Mouse (Mus musculus): Measurements from ENCODE around the gene Gm4553. TPM values are rescaled to one million over a fixed set of nuclear protein-coding genes. Genes with fewer than 3 reads are reported as not detected.

Gm4553 gene
- not detected in 2 replicates for polyA plus RNA-seq (2012; rRNA removed)

GRCm38 (mm10) chr7:142165639-142166038 is at the start of gene Gm4553:
Gm4553 (minus strand) TSS chr7:142165739.

DNA sequence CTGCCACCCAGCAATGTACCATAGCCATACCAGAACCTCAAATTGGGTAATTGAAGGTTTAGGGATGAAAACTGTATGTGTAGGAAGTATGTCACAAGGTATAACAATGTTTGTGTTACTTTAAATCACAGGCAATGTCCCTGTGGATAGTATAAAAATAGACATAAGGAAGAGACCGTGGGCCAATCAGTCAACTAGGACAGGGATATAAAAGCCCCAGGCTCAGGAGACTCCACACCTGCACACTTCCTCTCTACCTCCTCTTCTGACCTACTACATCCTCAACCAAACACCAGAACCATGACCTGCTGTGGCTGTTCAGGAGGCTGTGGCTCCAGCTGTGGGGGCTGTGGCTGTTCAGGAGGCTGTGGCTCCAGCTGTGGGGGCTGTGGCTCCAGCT is 46.0 kb upstream of the Gm4553 start, which contains the start of gene Gm7579:
Gene Gm7579 (plus strand): TSS at position 301 of the 400 bp plus-strand sequence.

DNA sequence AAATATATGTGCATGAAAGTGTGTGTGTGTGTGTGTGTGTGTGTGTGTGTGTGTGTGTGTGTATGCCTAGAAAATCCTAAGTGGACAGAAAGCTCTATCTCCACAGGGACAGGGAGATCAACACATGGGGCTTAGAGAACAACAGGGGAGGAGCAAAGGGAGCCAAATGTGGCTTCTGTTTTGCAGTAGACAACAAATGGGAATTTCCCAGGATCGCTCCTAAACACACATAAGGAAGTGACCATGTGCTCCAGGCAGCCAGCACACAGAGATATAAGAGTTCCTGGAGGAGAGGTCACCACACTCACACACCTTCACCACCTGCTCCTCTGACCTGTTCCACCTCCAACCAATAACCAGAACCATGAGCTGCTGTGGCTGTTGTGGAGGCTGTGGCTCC is 35.5 kb upstream of the Gm4553 start, which contains the start of gene Krtap5-3:
Gene Krtap5-3 (plus strand): TSS at position 301 of the 400 bp plus-strand sequence.

DNA sequence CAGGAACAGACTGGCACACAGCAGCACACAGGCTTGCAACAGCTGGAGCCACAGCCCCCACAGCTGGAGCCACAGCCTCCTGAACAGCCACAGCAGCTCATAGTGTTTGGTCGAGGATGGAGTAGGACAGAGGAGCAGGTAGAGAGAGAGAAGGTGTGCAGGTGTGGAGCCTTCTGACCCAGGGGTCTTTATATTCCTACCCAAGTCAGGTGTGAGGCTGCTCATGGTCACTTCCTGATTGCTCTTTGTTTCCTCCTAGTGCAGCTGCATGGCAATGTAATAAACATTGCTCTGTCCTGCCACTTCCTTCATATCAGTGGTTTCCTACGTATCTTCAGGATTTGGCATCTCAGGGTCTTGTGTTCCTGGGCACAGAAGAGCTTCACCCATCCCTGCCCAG is 24.8 kb upstream of the Gm4553 start, which contains the start of gene Gm10153:
Gene Gm10153 (minus strand): TSS at position 101 of the 400 bp plus-strand sequence.

GRCm38 (mm10) chr7:142175905-142176304 is 10.4 kb upstream of the Gm4553 start, which contains the start of gene Krtap5-2:
Krtap5-2 (minus strand) TSS chr7:142176005.

DNA sequence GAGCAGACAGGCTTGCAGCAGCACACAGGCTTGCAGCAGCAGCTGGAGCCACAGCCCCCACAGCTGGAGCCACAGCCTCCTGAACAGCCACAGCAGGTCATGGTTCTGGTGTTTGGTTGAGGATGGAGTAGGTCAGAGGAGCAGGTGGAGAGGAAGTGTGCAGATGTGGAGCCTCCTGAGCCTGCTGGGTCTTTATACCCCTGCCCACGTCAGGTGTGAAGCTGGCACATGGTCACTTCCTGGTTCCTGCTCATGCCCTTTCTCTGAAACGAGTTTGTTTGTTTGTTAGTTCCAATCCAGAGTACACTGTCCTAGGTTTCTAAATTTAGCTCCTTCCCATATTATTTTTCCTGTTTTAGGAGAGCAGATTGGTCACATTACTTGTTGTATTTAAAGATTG is 8.5 kb downstream of the Gm4553 start, which contains the start of gene Gm29735:
Gene Gm29735 (minus strand): TSS at position 101 of the 400 bp plus-strand sequence.

DNA sequence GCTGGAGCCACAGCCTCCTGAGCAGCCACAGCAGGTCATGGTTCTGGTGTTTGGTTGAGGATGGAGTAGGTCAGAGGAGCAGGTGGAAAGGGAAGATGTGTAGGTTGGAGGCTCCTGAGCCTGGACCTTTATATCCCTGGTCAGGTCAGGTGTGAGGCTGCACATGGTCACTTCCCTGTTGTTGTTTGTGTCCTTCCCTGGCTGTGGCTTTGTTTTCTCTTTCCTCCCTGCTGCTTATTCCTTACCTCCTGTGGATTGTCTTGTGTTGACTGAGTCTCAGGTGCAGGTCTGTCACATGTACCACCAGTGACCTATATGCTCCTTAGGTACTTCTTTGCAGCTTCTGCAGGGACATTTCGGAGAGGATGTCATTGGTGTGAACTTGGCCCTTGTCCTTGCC is 21.0 kb downstream of the Gm4553 start, which contains the start of gene Gm45337:
Gene Gm45337 (minus strand): TSS at position 101 of the 400 bp plus-strand sequence.

DNA sequence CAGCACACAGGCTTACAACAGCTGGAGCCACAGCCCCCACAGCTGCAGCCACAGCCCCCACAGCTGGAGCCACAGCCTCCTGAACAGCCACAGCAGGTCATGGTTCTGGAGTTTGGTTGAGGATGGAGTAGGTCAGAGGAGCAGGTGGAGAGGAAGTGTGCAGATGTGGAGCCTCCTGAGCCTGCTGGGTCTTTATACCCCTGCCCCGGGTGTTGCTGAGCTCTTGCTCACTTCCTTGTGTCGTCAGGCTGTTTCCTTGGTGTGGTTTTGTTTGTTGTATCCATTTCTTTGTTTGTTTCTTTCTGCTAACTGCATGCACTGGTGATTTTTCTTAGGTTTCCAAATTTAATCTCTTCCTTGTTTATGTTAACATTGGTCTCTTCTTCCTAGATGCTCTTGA is 29.6 kb downstream of the Gm4553 start, which contains the start of gene Gm39115:
Gene Gm39115 (minus strand): TSS at position 101 of the 400 bp plus-strand sequence.

DNA sequence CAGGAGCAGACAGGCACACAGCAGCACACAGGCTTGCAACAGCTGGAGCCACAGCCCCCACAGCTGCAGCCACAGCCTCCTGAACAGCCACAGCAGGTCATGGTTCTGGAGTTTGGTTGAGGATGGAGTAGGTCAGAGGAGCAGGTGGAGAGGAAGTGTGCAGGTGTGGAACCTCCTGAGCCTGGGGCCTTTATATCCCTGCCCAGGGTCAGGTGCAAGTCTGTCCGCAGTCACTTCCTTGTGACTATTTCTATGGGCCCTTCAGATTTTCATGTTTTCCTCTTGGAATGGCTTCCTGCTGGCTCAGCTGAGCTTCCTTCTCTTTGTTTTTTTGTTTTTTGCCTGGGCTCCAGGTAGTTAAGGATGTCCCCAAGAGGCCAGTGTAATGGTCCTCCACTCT is 44.9 kb downstream of the Gm4553 start, which contains the start of gene Gm45618:
Gene Gm45618 (minus strand): TSS at position 101 of the 400 bp plus-strand sequence.

Other genes with a start within 250 kb of the Gm4553 start
- gene Tollip, start 247.2 kb downstream of the Gm4553 start, polyA plus RNA-seq (2012; rRNA removed) = 51.7 and 56.3 TPM in 2 replicates
- 2.9 TPM in 2 replicates for gene Brsk2, start 216.0 kb downstream of the Gm4553 start, polyA plus RNA-seq (2012; rRNA removed)
- 60.0 and 60.5 TPM in 2 replicates for gene Mob2, start 104.7 kb downstream of the Gm4553 start, polyA plus RNA-seq (2012; rRNA removed)
- gene Dusp8, start 69.9 kb downstream of the Gm4553 start, polyA plus RNA-seq (2012; rRNA removed) = 9.8 and 15.4 TPM in 2 replicates
- not detected in 2 replicates for gene Gm45618, start 45.0 kb downstream of the Gm4553 start, polyA plus RNA-seq (2012; rRNA removed)
- gene Gm39115, start 29.7 kb downstream of the Gm4553 start, polyA plus RNA-seq (2012; rRNA removed) = not detected in 2 replicates
- not detected in 2 replicates for gene Gm45337, start 21.1 kb downstream of the Gm4553 start, polyA plus RNA-seq (2012; rRNA removed)
- not detected in 2 replicates for gene Gm29735, start 8.6 kb downstream of the Gm4553 start, polyA plus RNA-seq (2012; rRNA removed)
- gene Krtap5-2, start 10.3 kb upstream of the Gm4553 start, polyA plus RNA-seq (2012; rRNA removed) = not detected in 2 replicates
- gene Gm10153, start 24.6 kb upstream of the Gm4553 start, polyA plus RNA-seq (2012; rRNA removed) = not detected in 2 replicates
- not detected in 2 replicates for gene Krtap5-3, start 35.6 kb upstream of the Gm4553 start, polyA plus RNA-seq (2012; rRNA removed)
- gene Gm7579, start 46.1 kb upstream of the Gm4553 start, polyA plus RNA-seq (2012; rRNA removed) = 0.64 and 3.1 TPM in 2 replicates
- gene Krtap5-5, start 64.2 kb upstream of the Gm4553 start, polyA plus RNA-seq (2012; rRNA removed) = not detected in 2 replicates
- gene Gm40460, start 75.3 kb upstream of the Gm4553 start, polyA plus RNA-seq (2012; rRNA removed) = not detected in 2 replicates
- not detected in 2 replicates for gene Gm2431, start 92.6 kb upstream of the Gm4553 start, polyA plus RNA-seq (2012; rRNA removed)
- not detected in 2 replicates for gene Gm4559, start 108.6 kb upstream of the Gm4553 start, polyA plus RNA-seq (2012; rRNA removed)
- not detected in 2 replicates for gene Krtap5-1, start 131.4 kb upstream of the Gm4553 start, polyA plus RNA-seq (2012; rRNA removed)
- not detected in 2 replicates for gene Krtap5-4, start 137.8 kb upstream of the Gm4553 start, polyA plus RNA-seq (2012; rRNA removed)
- 1.5 and 1.9 TPM in 2 replicates for gene Ifitm10, start 208.0 kb upstream of the Gm4553 start, polyA plus RNA-seq (2012; rRNA removed)
- gene Gm49369, start 216.9 kb upstream of the Gm4553 start, polyA plus RNA-seq (2012; rRNA removed) = 0.17 TPM in 1 of 2 replicates, not detected in the other
- gene Ctsd, start 222.3 kb upstream of the Gm4553 start, polyA plus RNA-seq (2012; rRNA removed) = 320 and 338 TPM in 2 replicates